Mouse (Mus musculus) liver, embryonic 14.5 days (tissue): ENCODE data around the gene Eps8. TPM values are rescaled to one million over a fixed set of nuclear protein-coding genes. Genes with fewer than 3 reads are reported as not detected.

Source experiments
- ATAC-seq: fragments of 200-750 bp; cut with Nextera tagmentation; 2 replicates; pipeline ENCODE4 v1.8.0; 2017; ENCODE audit warnings: moderate number of reproducible peaks, mild to moderate bottlenecking, moderate library complexity; ENCODE audit not compliant: insufficient read depth
- DNase-seq, 3 experiments: peaks; one replicate each; pipeline ENCODE4 v3.0.0-alpha.2; 2012 to 2013; ENCODE audit warnings: low read depth in 3 of 3, low spot score in 3 of 3
- H3K27ac ChIP-seq: fragments of 300-500 bp; sonication (generic); 2 replicates; pipeline ENCODE4 v1.5.1; 2014; ENCODE audit warnings: moderate library complexity, mild to moderate bottlenecking, control low read depth, inconsistent platforms
- H3K27me3 ChIP-seq: fragments of 300-500 bp; sonication (generic); 2 replicates; pipeline ENCODE4 v1.6.1; 2014; ENCODE audit warnings: mild to moderate bottlenecking, low read length, moderate library complexity; ENCODE audit not compliant: control insufficient read depth, insufficient read depth
- H3K36me3 ChIP-seq: fragments of 300-500 bp; sonication (generic); replicated peaks from 2 replicates; pipeline ENCODE4 v1.6.1; 2014; ENCODE audit warnings: low read depth; ENCODE audit not compliant: control insufficient read depth, insufficient read depth
- H3K4me1 ChIP-seq, 2 experiments: fragments of 200-500 bp in 1 of 2; fragments of 300-500 bp in 1 of 2; sonication (generic) in 1 of 2; replicated peaks; 2 replicates each; pipeline ENCODE4 v1.6.1; 2012 to 2014; ENCODE audit warnings: antibody characterized with exemption in 1 of 2, inconsistent platforms in 1 of 2, low read length in 1 of 2; ENCODE audit not compliant: control insufficient read depth in 2 of 2, insufficient read depth in 2 of 2
- H3K4me2 ChIP-seq: fragments of 300-500 bp; sonication (generic); 2 replicates; pipeline ENCODE4 v1.6.1; 2014; ENCODE audit warnings: low read depth, mild to moderate bottlenecking, control low read depth, moderate library complexity
- H3K4me3 ChIP-seq, 2 experiments: fragments of 200-500 bp in 1 of 2; fragments of 300-500 bp in 1 of 2; sonication (generic) in 1 of 2; 2 replicates each; pipeline ENCODE4 v1.5.1; 2012 to 2014; ENCODE audit warnings: low read depth in 2 of 2, low read length in 2 of 2, mild to moderate bottlenecking in 2 of 2, control low read depth in 1 of 2, inconsistent platforms in 1 of 2, moderate library complexity in 1 of 2; ENCODE audit not compliant: insufficient read depth in 1 of 2
- H3K9ac ChIP-seq: fragments of 300-500 bp; sonication (generic); replicated peaks from 2 replicates; pipeline ENCODE4 v1.6.1; 2014; ENCODE audit warnings: mild to moderate bottlenecking, control low read depth, moderate library complexity
- H3K9me3 ChIP-seq: fragments of 300-500 bp; sonication (generic); 2 replicates; pipeline ENCODE4 v1.6.1; 2016; ENCODE audit warnings: low read length, mixed read lengths; ENCODE audit not compliant: control insufficient read depth
- CTCF ChIP-seq: IDR thresholded peaks from 2 replicates; pipeline ENCODE4 v1.5.1; 2016; ENCODE audit warnings: antibody characterized with exemption, low read depth, control low read depth
- EP300 ChIP-seq: IDR thresholded peaks from 2 replicates; pipeline ENCODE4 v1.6.1; 2016; ENCODE audit warnings: antibody characterized with exemption, low read depth
- WGBS: fragments of 180-500 bp; shearing (Covaris S2); extraction: QIAGEN DNeasy Blood & Tissue Kit; methylation state at CpG from one replicate; pipeline ENCODE4 v1.1.7; 2014; ENCODE audit not compliant: insufficient replicate concordance; 5-methylcytosine and 5-hydroxymethylcytosine counted together
- polyA plus RNA-seq, 2 experiments: library from polyadenylated mRNA; depleted of rRNA in 1 of 2; stranded (reverse) in 1 of 2; unstranded in 1 of 2; fragments of >200 nt; fragmentation: Nextera tagmentation in 1 of 2; extraction: Ambion mirVana in 1 of 2; gene quantifications; 2 replicates each; pipeline versions ENCODE4 v1.2.1 to v1.2.3; 2012 to 2014

The Eps8 gene
- polyA plus RNA-seq, 2 experiments = 0.42 to 1.4 TPM

DNA sequence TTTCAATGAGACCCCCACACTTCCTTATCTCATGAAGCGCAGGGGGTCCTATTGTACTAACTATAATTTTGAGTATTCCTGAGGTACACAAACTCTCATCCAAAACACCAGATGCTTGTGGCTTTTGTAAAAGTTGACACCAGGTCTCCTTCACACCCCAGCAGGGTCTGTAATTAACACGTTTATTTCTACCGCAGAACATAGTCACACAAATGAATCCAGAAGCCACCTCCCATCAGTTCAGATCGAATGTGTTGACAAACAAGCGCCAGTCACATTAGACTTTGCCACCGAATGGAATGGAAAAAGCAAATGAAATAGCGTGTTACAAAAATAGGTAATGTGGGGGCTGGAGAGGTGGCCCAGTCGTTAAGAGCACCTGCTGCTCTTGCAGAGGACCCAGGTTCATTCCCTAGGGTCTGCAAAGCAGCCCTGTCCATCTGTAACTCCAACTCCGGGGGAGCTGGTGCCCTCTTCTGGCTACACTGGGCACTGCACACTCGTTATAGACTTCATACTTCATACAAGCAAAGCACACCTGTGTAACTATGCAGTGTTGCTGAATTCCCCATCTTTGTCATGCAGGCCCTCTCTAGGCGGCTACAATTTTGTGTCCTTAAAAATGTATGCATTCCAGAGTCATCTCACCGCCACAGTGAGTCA, 3.9 kb upstream of the Eps8 start:
- Histone ChIP-seq H3K27me3 (no peaks in the 10 kb centered on the region), H3K36me3 (no peaks in the 10 kb centered on the region), H3K4me3 (no peak overlapping the region), H3K4me2 (no peak overlapping the region), H3K9me3 (no peaks in the 10 kb centered on the region), H3K27ac (no peak overlapping the region), H3K4me1 (no peaks in the 10 kb centered on the region), H3K9ac (no peak overlapping the region)
- TF ChIP-seq EP300 = no peak
- peak; percentile 63 for TF ChIP-seq CTCF
- WGBS = 59% methylated on average over 12 of the region's 12 CpGs
- ATAC-seq = no peak
- DNase-seq = no peak

DNA sequence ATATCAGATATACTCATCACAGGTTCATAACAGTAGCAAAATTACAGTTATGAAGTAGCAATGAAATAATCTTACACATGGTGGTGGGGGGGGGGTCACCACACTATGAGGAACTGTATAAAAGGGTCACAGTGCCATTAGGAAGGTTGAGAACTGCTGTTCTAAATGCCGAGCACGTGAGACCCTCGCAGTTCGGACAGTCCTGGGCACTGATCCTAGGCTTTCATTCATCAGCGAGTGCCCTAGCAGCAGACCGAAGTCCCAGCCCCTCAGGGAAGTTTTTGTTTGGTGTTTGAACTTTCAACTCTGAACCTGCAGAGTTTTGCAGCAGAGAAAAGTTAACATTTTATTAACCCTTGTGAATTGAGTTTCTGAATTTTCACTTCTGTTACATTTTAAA, 2.5 kb upstream of the Eps8 start:
- H3K27ac ChIP-seq = no peak overlapping the region

DNA sequence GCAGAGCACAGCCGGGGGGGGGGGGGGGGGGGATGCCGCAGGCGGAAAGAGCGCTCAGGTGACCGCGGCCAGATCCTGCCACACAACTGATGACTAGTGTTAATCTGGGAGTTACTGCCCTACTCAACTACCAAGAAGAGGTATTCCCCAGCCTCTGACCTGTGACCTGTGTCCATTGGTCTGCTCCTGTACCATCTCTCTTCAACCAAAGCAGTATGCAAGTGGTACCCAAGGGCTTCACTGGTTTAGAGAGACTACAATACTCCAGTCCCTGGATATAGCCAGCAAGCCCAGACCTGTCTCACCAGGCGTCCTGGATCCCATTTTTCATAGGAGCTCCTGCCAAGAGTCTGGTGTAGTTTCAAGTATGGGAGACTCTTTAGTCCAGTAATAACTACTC, 5.1 kb downstream of the Eps8 start:
- peak overlapping the region; percentile 67 for H3K4me2 ChIP-seq
- DNase-seq (no peak), ATAC-seq (no peak)
- TF ChIP-seq EP300 (no peak), CTCF (no peak)
- WGBS = 23% methylated on average over 6 of the region's 7 CpGs
- H3K9me3 ChIP-seq = no peaks in the 10 kb centered on the region
- no peaks in the 10 kb centered on the region for H3K36me3 ChIP-seq
- H3K4me1 ChIP-seq = no peaks in the 10 kb centered on the region
- H3K4me3 ChIP-seq = no peak overlapping the region
- no peak overlapping the region for H3K9ac ChIP-seq
- H3K27ac ChIP-seq = no peak overlapping the region
- H3K27me3 ChIP-seq = peaks cover 23% of the 10 kb centered on the region

More for the DNA sequence above, 2.5 kb upstream of the Eps8 start:
- H3K4me2 ChIP-seq = no peak overlapping the region
- no peaks in the 10 kb centered on the region for H3K9me3 ChIP-seq
- no peak overlapping the region for H3K9ac ChIP-seq
- TF ChIP-seq EP300 (no peak), CTCF (no peak)
- ATAC-seq (no peak), DNase-seq (no peak)
- H3K36me3 ChIP-seq = no peaks in the 10 kb centered on the region
- no peaks in the 10 kb centered on the region for H3K4me1 ChIP-seq
- H3K27me3 ChIP-seq = no peaks in the 10 kb centered on the region
- H3K4me3 ChIP-seq = no peak overlapping the region
- 67% methylated on average over 6 of the region's 6 CpGs for WGBS

DNA sequence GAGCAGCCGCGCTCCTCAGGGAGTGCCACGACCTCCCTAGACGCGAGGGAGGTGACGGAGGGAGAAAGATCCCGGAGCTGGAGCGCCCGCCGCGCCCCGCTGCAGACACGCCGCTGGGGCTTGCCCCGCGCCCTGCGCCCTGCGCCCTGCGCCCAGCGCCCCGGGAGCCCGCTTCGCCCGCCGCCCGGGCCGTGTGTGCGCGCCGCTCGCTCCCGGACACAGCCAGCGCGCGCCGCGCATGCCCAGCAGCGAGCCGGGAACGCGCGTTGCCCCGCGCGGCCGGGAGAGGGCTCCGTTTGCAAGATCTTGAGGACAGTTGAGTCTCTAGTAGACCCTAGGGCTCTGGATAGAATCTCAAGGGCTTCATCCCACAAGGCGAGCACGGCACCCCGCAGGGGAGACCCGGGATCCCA, 5.6 kb downstream of the Eps8 start:
- no peaks in the 10 kb centered on the region for H3K9me3 ChIP-seq
- under 1% methylated on average over 31 of the region's 51 CpGs for WGBS
- peak; percentile 60; the same call in 1 of the 2 replicates for ATAC-seq
- no peak overlapping the region for H3K27ac ChIP-seq
- H3K4me3 ChIP-seq = peak overlapping the region; percentile 35 to 57
- peaks cover 23% of the 10 kb centered on the region for H3K27me3 ChIP-seq
- no peaks in the 10 kb centered on the region for H3K36me3 ChIP-seq
- no peaks in the 10 kb centered on the region for H3K4me1 ChIP-seq
- DNase-seq = peak in 2 of 3 experiments; percentile 11 to 12
- no peak overlapping the region for H3K9ac ChIP-seq
- TF ChIP-seq EP300 = no peak
- TF ChIP-seq CTCF = no peak
- peak overlapping the region; percentile 67 for H3K4me2 ChIP-seq

DNA sequence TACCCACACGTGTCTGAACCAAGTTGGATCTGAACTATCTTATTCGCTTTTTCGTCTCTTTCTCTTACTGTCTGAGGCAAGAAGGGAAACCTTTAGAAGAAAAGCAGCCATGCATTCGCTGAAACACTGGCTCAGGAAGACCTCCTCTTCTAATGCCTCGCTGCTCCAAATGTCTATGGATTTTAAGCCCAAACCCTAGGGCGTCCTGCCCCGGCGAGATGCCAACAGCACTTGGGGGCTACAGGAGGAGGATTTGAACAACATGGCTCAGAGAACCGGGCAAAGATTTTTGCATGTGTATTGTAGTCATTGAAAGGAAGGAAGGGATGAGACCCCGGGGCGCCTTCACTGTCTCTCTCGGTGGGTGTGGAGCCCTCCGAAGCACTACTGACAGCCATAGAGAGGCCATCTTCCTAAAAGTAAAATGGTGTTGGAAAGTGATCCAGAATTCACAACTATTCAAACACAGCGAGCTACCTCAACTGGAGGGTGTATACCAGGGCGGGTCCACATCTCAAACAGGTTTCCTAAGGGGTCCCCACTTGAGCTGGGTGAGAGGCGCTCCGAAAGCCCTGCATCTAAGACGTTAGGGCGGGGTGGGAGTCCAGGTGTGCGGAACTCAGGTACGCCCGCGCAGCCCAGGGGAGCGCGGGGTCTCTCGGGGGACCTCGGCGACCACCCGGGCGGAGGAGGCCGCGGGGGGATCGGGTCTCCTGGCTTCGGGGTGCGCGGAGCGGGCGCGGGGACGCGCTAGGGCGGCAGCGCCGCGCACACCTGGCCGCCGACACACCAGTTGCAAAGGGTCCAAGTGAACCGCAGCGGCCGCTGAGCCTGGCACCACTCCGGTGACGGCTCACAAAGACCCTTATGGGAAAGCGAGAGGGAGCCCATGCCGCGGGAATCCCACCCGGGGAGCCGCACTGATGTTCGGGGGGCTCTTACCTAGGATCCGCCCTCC, 6.3 kb downstream of the Eps8 start:
- Histone ChIP-seq H3K4me1 (no peaks in the 10 kb centered on the region), H3K27ac (no peak overlapping the region), H3K4me2 (peak overlapping the region; percentile 67), H3K9me3 (no peaks in the 10 kb centered on the region), H3K27me3 (peaks cover 23% of the 10 kb centered on the region), H3K36me3 (no peaks in the 10 kb centered on the region), H3K9ac (no peak overlapping the region), H3K4me3 (peak overlapping the region; percentile 35 to 57)
- TF ChIP-seq CTCF (no peak), EP300 (no peak)
- DNase-seq (no peak), ATAC-seq (peak; percentile 37)
- 2% methylated on average over 59 of the region's 59 CpGs for WGBS
